Mouse (Mus musculus): ENCODE results near the gene Hoxb7. TPM values are rescaled to one million over a fixed set of nuclear protein-coding genes. Genes with fewer than 3 reads are reported as not detected.

Hoxb7 gene
- polyA plus RNA-seq, 1 experiment from 2014 or later: not detected

GRCm38 (mm10) chr11:96257141-96257540 is 29.3 kb upstream of the Hoxb7 start:
- H3K4me1 ChIP-seq (ENCODE audit: control insufficient read depth, insufficient read depth, low read length): no peaks in the 10 kb centered on the region
- WGBS: 11% methylated on average over 2 of the region's 2 CpGs
- no peaks in the 10 kb centered on the region for H3K9me3 ChIP-seq (replicated peaks; ENCODE audit: control insufficient read depth, low read length, poor library complexity, severe bottlenecking)
- no peak overlapping the region for H3K4me2 ChIP-seq (ENCODE audit: low read length)
- H3K27me3 ChIP-seq (ENCODE audit: control insufficient read depth, insufficient read depth, low read depth, low read length): peaks cover 97% of the 10 kb centered on the region
- H3K27ac ChIP-seq (ENCODE audit: low read length): no peak overlapping the region
- no peak for ATAC-seq
- H3K9ac ChIP-seq (ENCODE audit: low read depth, low read length): no peak overlapping the region
- H3K36me3 ChIP-seq (ENCODE audit: control insufficient read depth, insufficient read depth, low read length): no peaks in the 10 kb centered on the region
- no peak overlapping the region for H3K4me3 ChIP-seq (ENCODE audit: low read depth, low read length)

GRCm38 (mm10) chr11:96259038-96259437 is 27.4 kb upstream of the Hoxb7 start:
- H3K36me3 ChIP-seq (ENCODE audit: control insufficient read depth, insufficient read depth, low read length): no peaks in the 10 kb centered on the region
- no peak overlapping the region for H3K27ac ChIP-seq (ENCODE audit: low read length)
- no peak for ATAC-seq
- H3K4me1 ChIP-seq (ENCODE audit: control insufficient read depth, insufficient read depth, low read length): no peaks in the 10 kb centered on the region
- H3K9me3 ChIP-seq (replicated peaks; ENCODE audit: control insufficient read depth, low read length, poor library complexity, severe bottlenecking): no peaks in the 10 kb centered on the region
- no peak overlapping the region for H3K4me2 ChIP-seq (ENCODE audit: low read length)
- H3K27me3 ChIP-seq (ENCODE audit: control insufficient read depth, insufficient read depth, low read depth, low read length): peaks cover 97% of the 10 kb centered on the region
- no peak overlapping the region for H3K9ac ChIP-seq (ENCODE audit: low read depth, low read length)
- WGBS: 3% methylated on average over 2 of the region's 2 CpGs
- H3K4me3 ChIP-seq (ENCODE audit: low read depth, low read length): no peak overlapping the region

GRCm38 (mm10) chr11:96259511-96259910 is 26.9 kb upstream of the Hoxb7 start:
- H3K4me3 ChIP-seq (ENCODE audit: low read depth, low read length): no peak overlapping the region
- no peaks in the 10 kb centered on the region for H3K9me3 ChIP-seq (replicated peaks; ENCODE audit: control insufficient read depth, low read length, poor library complexity, severe bottlenecking)
- no peak overlapping the region for H3K27ac ChIP-seq (ENCODE audit: low read length)
- H3K9ac ChIP-seq (ENCODE audit: low read depth, low read length): no peak overlapping the region
- no peak overlapping the region for H3K4me2 ChIP-seq (ENCODE audit: low read length)
- no peak for ATAC-seq
- H3K36me3 ChIP-seq (ENCODE audit: control insufficient read depth, insufficient read depth, low read length): no peaks in the 10 kb centered on the region
- H3K27me3 ChIP-seq (ENCODE audit: control insufficient read depth, insufficient read depth, low read depth, low read length): peaks cover 96% of the 10 kb centered on the region
- WGBS: 0% methylated on average over 1 of the region's 1 CpGs
- H3K4me1 ChIP-seq (ENCODE audit: control insufficient read depth, insufficient read depth, low read length): no peaks in the 10 kb centered on the region

GRCm38 (mm10) chr11:96260310-96260970 is 26.0 kb upstream of the Hoxb7 start:
- no peaks in the 10 kb centered on the region for H3K36me3 ChIP-seq (ENCODE audit: control insufficient read depth, insufficient read depth, low read length)
- no peak overlapping the region for H3K4me2 ChIP-seq (ENCODE audit: low read length)
- ATAC-seq: no peak
- H3K4me1 ChIP-seq (ENCODE audit: control insufficient read depth, insufficient read depth, low read length): no peaks in the 10 kb centered on the region
- H3K27me3 ChIP-seq (ENCODE audit: control insufficient read depth, insufficient read depth, low read depth, low read length): peaks cover 96% of the 10 kb centered on the region
- H3K27ac ChIP-seq (ENCODE audit: low read length): no peak overlapping the region
- under 1% methylated on average over 23 of the region's 23 CpGs for WGBS
- H3K9ac ChIP-seq (ENCODE audit: low read depth, low read length): no peak overlapping the region
- no peak overlapping the region for H3K4me3 ChIP-seq (ENCODE audit: low read depth, low read length)
- H3K9me3 ChIP-seq (replicated peaks; ENCODE audit: control insufficient read depth, low read length, poor library complexity, severe bottlenecking): no peaks in the 10 kb centered on the region

- Histone ChIP-seq H3K27ac (ENCODE audit: low read length) (no peak overlapping the region), H3K4me3 (ENCODE audit: low read depth, low read length) (no peak overlapping the region), H3K4me2 (ENCODE audit: low read length) (no peak overlapping the region), H3K27me3 (ENCODE audit: control insufficient read depth, insufficient read depth, low read depth, low read length) (peaks cover 96% of the 10 kb centered on the region), H3K9me3 (replicated peaks; ENCODE audit: control insufficient read depth, low read length, poor library complexity, severe bottlenecking) (no peaks in the 10 kb centered on the region), H3K36me3 (ENCODE audit: control insufficient read depth, insufficient read depth, low read length) (no peaks in the 10 kb centered on the region), H3K4me1 (ENCODE audit: control insufficient read depth, insufficient read depth, low read length) (no peaks in the 10 kb centered on the region), H3K9ac (ENCODE audit: low read depth, low read length) (no peak overlapping the region)
- WGBS: 2% methylated on average over 24 of the region's 24 CpGs
- no peak for ATAC-seq
Measured at GRCm38 (mm10) chr11:96261323-96261890, 25.0 kb upstream of the Hoxb7 start.

- 8% methylated on average over 6 of the region's 6 CpGs for WGBS
- no peak overlapping the region for H3K27ac ChIP-seq (ENCODE audit: low read length)
Measured at GRCm38 (mm10) chr11:96262262-96262830, 24.1 kb upstream of the Hoxb7 start.

GRCm38 (mm10) chr11:96263636-96264389 is 22.6 kb upstream of the Hoxb7 start:
- H3K36me3 ChIP-seq (ENCODE audit: control insufficient read depth, insufficient read depth, low read length): no peaks in the 10 kb centered on the region
- no peak overlapping the region for H3K9ac ChIP-seq (ENCODE audit: low read depth, low read length)
- H3K9me3 ChIP-seq (replicated peaks; ENCODE audit: control insufficient read depth, low read length, poor library complexity, severe bottlenecking): no peaks in the 10 kb centered on the region
- no peak overlapping the region for H3K27ac ChIP-seq (ENCODE audit: low read length)
- no peak overlapping the region for H3K4me3 ChIP-seq (ENCODE audit: low read depth, low read length)
- no peaks in the 10 kb centered on the region for H3K4me1 ChIP-seq (ENCODE audit: control insufficient read depth, insufficient read depth, low read length)
- ATAC-seq: no peak
- H3K4me2 ChIP-seq (ENCODE audit: low read length): no peak overlapping the region
- peaks cover 95% of the 10 kb centered on the region for H3K27me3 ChIP-seq (ENCODE audit: control insufficient read depth, insufficient read depth, low read depth, low read length)
- WGBS: under 1% methylated on average over 33 of the region's 33 CpGs

More at GRCm38 (mm10) chr11:96262262-96262830, 24.1 kb upstream of the Hoxb7 start:
- no peaks in the 10 kb centered on the region for H3K4me1 ChIP-seq (ENCODE audit: control insufficient read depth, insufficient read depth, low read length)
- no peak for ATAC-seq
- H3K27me3 ChIP-seq (ENCODE audit: control insufficient read depth, insufficient read depth, low read depth, low read length): peaks cover 97% of the 10 kb centered on the region
- no peaks in the 10 kb centered on the region for H3K9me3 ChIP-seq (replicated peaks; ENCODE audit: control insufficient read depth, low read length, poor library complexity, severe bottlenecking)
- H3K4me3 ChIP-seq (ENCODE audit: low read depth, low read length): no peak overlapping the region
- H3K9ac ChIP-seq (ENCODE audit: low read depth, low read length): no peak overlapping the region
- H3K4me2 ChIP-seq (ENCODE audit: low read length): no peak overlapping the region
- no peaks in the 10 kb centered on the region for H3K36me3 ChIP-seq (ENCODE audit: control insufficient read depth, insufficient read depth, low read length)

- Histone ChIP-seq H3K4me3 (ENCODE audit: low read depth, low read length) (no peak overlapping the region), H3K4me1 (ENCODE audit: control insufficient read depth, insufficient read depth, low read length) (no peaks in the 10 kb centered on the region), H3K9ac (ENCODE audit: low read depth, low read length) (no peak overlapping the region), H3K27me3 (ENCODE audit: control insufficient read depth, insufficient read depth, low read depth, low read length) (peaks cover 95% of the 10 kb centered on the region), H3K27ac (ENCODE audit: low read length) (no peak overlapping the region), H3K36me3 (ENCODE audit: control insufficient read depth, insufficient read depth, low read length) (no peaks in the 10 kb centered on the region), H3K9me3 (replicated peaks; ENCODE audit: control insufficient read depth, low read length, poor library complexity, severe bottlenecking) (no peaks in the 10 kb centered on the region), H3K4me2 (ENCODE audit: low read length) (no peak overlapping the region)
- ATAC-seq: no peak
- WGBS: 1% methylated on average over 8 of the region's 8 CpGs
Measured at GRCm38 (mm10) chr11:96264390-96265020, 21.9 kb upstream of the Hoxb7 start.
